Mouse (Mus musculus): ENCODE results near the gene Cacna1i.

Cacna1i gene

DNA sequence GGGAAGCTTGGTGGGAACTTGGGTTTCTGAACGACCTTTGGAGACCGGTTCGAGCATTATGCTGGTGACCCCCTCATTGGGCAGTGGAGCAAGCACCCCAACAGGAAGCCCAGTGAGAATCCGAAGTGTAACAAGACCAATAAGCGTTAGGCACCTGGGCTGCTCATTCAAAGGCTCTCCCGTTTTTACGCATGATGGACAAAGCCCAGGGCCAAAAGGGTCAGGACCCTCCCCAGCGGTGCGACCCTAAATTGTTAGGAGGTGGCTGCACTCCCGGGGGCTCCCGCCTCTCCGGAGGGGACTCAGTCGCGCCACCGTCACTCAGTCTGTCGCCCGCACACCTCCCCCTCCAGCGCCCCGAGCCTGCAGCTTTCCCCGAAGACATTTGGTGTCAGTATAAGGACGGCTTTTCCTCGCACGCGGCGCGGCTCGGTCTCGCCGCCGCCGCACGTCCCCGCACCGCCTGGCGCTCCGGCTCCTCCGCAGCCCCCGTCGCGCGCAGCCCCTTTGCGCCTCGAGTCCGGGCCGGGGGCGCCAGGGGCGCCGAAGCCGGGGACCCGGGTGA is at the start of gene Cacna1i:
Gene Cacna1i, plus strand, starts transcription at position 388 of the 565 bp plus-strand sequence.
- DNase-seq: no peak

DNA sequence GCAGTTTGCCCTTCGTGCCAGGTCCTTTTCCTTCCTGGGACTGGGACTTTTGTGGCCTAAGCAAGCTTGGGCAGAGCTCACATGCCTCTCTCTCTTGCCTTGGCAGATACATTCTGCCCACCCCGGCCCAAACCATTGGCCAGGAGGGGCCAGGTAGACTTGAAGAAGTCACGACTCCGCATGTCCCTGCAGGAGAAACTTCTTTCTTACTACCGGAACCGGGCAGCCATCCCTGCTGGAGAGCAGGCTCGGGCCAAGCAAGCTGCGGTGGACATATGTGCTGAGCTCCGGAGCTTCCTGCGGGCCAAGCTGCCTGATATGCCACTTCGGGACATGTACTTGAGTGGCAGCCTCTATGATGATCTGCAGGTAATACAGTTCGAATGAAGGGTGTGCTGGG is 38.9 kb upstream of the Cacna1i start:
- DNase-seq: no peak

DNA sequence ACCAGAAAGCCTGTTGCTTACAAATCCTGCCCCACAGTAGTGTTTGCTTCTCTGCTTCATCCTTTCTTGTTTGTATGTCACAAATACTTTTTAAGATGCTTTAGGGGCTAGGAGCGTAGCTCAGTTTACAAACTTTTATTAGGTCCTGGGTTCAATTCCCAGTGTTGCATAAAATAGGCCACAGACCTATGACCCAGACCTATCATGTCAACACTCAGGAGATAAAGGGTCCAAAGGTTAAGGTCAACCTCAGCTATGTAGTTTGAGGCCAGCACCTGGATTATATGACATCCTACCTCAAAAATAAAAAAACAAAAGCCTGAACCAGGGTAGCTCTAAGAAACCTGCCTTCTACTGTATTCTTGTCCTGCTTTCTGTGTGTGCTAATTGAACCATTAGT is 38.4 kb upstream of the Cacna1i start:
- DNase-seq: no peak

DNA sequence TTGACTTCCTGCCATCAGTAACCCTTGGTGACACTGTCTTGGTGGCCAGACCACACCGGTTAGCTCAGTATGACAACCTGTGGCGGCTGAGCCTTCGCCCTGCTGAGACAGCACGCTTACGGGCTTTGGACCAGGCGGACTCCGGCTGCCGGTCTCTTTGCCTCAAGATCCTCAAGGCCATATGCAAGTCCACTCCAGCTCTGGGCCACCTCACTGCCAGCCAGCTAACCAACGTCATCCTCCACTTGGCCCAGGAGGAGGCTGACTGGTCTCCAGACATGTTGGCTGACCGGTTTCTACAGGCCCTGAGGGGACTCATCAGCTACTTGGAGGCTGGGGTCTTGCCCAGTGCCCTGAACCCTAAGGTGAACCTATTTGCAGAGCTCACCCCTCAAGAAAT is 37.4 kb upstream of the Cacna1i start:
- no peak for DNase-seq

DNA sequence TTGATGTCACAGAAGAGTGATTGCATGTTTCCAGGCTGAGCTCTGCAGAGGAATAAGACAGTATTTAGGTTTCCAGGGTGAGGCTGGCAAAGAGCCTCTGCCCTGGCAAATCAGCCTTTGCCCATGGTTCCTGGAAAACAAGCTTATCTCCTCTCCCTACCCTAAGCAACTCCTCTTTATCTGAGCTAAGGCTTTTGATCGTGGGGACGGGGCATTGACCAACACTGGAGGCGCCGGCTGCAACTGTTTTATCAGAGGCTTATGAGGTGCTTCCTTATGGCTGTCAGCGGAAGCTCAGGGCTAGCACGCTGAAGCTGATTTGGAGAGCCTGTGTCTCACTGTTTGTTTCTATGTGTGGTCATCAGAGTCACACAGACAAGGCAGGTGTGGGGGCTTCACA is 36.5 kb upstream of the Cacna1i start:
- no peak for DNase-seq

DNA sequence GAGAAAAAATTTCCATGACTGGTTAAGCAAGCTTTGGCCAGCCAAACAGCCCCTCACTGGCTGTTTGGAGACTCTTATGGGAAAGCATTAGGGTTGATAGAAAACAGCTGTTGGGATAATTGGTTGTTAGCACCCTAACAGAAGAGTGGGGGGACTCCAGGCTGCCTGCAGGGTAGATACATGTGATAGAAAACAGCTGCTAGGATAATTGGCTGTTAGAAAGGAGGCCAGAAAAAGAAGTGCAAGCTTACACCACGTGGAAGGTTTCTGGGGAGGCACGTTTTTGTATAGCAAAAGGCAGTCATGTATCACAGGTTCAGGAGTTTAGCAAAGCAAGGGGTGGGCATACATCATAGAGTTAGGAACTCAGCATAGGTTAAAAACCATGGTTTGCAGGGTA is 33.5 kb upstream of the Cacna1i start:
- no peak for DNase-seq

DNA sequence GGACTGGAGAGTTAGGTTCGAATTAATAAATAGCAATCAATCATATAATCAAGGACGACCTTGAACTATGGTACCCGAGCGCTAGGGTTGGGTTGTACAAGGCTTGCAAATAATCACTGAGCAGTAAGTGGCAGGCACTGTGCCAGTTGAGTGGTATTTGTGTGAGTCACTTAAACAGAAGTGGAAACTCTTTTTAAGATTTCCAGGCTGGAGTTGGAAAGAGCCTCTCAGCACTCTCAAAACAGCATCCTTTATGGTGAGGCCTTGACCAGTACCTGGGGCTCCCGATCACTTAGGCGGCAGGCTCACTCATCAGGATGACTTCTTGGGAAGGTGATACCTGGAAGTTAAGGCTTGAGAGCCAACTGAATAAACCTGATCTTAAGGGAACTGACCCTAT is 32.8 kb upstream of the Cacna1i start:
- no peak for DNase-seq

DNA sequence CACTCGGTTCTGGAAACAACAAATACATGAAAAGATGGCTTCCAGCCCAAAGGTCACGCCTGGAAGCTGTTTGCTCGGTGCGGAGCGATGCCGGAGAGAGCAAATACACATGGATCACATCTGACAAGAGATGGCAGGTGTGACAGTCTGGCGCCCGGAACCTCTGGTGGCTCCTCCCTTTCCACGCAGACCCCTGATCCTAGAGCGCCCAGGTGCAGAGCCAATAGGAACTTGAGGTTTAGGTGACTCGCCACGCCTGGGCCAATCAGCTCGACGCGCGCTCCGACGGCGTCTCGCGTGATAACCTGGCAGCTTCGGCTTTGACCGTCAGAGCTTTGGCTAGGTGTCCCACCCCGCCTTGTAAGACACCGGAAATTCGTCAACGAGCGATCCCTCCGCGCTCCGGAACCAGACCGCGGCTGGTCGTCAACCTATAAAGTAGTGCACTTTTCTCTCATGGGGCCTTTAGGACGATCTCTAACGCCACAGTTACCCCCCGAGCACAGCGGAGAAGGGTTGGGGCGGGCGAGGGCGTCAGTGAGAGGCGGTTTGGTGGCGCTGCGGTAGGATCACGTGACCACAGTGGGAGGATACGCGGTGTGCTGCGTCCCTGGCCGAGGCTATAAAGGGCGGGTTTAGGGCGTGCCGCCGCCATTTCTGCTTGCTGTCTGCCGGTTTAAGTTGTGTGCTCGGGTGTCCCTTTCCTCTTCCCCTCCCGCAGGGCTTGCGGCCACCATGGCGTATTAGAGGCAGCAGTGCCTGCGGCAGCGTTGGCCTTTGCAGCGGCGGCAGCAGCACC is 32.0 kb upstream of the Cacna1i start, which contains the start of gene Atf4:
Gene Atf4, plus strand, starts transcription at position 338 of the 799 bp plus-strand sequence.
- DNase-seq: peak; percentile 99

DNA sequence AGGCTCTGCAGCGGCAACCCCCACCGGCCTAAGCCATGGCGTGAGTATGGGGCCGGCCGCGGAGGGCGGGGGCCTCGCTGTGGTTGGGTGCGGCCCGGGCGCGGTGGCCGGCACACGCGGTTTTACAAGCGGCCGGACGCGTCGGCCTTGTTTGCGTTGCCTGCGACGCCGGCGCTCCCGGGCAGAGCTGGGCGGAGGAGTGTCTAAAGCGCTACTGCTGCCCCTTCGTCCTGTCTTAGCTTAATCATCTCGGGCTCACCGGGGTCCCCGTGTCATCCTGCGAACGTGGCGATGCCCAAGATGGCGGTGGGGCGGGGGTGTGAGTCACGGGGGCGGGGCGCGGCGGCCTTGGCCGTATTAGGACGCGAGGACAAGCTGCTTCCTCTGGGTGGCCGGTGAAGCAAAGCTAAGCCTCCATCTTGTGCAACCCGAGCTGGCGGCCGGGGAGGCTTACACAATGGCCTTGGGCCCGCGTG is 31.4 kb upstream of the Cacna1i start:
- peak; percentile 72 for DNase-seq

DNA sequence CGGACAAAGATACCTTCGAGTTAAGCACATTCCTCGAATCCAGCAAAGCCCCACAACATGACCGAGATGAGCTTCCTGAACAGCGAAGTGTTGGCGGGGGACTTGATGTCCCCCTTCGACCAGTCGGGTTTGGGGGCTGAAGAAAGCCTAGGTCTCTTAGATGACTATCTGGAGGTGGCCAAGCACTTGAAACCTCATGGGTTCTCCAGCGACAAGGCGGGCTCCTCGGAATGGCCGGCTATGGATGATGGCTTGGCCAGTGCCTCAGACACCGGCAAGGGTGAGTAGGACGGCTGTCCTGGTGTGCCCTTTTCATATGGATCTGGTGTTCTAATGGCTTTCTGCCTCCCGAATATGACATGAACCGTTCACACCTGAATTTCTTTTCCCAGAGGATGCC is 30.8 kb upstream of the Cacna1i start:
- DNase-seq: no peak

DNA sequence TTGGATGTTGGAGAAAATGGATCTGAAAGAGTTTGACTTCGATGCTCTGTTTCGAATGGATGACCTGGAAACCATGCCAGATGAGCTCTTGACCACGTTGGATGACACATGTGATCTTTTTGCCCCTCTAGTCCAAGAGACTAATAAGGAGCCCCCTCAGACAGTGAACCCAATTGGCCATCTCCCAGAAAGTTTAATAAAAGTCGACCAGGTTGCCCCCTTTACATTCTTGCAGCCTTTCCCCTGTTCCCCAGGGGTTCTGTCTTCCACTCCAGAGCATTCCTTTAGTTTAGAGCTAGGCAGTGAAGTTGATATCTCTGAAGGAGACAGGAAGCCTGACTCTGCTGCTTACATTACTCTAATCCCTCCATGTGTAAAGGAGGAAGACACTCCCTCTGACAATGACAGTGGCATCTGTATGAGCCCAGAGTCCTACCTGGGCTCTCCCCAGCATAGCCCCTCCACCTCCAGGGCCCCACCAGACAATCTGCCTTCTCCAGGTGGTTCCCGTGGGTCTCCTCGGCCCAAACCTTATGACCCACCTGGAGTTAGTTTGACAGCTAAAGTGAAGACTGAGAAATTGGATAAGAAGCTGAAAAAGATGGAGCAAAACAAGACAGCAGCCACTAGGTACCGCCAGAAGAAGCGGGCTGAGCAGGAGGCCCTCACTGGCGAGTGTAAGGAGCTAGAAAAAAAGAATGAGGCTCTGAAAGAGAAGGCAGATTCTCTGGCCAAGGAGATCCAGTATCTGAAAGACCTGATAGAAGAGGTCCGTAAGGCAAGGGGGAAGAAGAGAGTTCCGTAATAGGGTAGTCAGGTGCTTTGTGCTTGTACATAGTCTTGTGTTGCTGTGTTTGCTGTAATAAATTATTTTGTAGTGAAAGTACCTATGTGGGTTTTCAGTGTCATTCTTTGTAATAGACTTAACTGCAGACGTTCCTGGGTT is 30.1 kb upstream of the Cacna1i start:
- no peak for DNase-seq

DNA sequence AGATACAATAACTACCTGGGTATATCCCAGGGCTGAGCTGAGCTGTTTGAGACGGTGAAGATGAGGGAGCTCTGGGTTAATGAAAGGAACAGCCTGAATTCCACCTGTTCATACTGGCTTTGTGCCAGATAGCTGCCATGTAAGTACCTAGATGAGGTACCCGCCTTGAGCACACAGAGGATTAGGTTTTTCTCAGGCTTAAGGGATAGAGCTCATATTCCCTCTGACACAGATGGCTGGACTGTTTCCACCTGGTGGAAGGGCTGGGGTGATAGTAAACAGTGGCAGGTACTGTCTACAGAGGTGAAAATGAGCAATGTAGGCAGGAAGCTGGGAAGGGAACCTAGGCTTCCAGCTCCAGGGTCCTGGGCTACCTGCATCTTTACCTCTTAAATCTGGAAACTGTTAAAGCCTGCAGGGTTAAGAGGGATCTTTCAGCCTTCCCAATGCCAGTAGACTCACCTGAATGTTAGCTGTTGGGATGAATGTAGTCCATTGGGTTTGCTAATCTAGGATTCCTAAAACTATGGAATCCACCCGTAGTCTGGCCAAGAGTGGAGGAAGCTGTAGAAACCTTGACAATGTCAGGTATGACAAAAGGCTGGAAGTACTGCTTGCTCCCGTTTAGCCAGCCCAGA is 29.3 kb upstream of the Cacna1i start:
- DNase-seq: no peak

DNA sequence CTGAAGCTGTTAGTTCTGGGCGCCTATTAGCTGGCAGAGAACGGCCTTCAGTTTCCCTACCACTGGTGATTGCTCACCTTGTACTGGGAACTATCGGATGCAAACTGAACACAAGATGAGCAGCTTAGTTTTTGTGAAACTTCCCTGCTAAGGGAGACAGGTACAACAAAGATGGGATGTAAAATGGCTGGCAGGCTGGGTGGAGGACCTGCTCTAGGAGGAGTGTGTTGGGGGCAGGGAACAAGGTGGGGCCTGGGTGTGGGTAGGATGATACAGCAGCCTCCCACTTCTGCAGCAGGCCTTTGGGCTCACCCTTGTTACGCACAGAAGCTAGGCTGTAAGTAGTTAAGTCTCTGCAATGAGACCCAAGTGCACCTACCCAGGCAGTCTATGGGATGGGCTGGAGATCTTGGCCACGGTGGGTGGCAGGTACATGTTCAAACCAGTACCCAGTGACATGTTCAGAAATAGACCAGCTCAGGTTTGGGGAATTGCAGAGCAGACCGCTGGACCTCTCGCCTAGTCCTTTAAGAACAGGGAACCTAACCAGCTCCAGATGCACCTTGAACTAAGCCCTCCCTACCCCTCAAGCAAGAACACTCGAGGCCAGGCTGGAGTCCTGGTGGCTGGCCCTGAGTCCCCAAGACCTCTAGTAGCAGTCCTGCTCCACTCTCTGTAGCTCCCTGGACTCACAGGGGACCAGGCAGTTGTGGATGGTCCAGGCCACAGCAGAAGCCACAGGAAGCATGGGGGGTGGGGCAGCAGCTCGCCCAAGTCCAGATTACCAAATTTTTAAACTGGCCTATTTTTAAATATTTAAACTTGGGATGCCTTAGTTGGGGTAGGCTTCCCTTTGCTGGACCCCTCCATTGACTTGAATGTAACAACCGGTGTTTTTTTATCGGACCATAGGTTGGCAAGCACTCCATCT is 28.5 kb upstream of the Cacna1i start:
- no peak for DNase-seq

DNA sequence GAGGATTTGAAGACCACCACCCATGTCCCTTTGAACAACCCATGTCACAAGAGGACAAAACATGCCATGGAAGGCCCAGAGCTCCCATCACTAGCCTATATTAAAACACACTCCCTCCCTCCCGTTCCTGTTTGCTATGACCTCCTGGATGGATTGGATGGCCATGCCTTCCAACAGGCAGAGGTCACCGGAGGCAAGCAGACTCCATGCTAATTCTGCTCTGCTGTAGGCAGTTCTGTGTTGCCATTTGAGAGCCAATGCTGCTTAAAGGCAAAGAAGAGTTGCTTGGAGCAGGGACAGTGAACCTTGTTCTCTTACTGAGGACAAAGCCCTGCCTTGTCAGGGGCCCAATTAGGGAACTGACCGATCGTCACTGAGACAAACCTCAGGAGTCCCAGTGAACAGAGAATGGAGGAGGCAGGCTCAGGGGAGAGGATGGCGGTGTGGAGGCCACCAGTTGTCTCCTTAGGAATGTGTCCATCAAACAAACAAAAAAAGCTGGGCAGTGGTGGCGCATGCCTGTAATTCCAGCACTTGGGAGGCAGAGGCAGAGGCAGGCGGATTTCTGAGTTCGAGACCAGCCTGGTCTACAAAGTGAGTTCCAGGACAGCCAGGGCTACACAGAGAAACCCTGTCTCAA is 27.5 kb upstream of the Cacna1i start:
- no peak for DNase-seq

DNA sequence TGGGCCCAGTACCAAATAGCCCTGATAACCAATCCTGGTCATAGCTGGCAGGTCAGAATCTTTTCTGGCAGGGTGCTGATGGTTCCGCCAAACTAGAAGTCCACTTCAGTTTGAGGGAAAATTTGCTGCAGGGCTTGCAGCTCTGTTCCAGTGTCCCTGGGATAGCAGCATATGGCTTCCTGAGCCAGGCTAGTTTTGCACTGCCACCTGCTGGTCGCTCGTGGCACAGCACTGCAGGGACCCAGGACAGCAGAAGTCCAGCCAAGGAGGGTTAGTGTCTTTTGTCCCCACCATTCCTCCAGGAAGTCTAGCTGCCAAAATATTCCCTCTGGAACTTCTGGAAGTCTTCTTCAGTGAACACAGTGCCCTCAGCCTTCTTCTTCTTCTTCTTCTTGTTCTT is 26.4 kb upstream of the Cacna1i start:
- peak; percentile 69 for DNase-seq

DNA sequence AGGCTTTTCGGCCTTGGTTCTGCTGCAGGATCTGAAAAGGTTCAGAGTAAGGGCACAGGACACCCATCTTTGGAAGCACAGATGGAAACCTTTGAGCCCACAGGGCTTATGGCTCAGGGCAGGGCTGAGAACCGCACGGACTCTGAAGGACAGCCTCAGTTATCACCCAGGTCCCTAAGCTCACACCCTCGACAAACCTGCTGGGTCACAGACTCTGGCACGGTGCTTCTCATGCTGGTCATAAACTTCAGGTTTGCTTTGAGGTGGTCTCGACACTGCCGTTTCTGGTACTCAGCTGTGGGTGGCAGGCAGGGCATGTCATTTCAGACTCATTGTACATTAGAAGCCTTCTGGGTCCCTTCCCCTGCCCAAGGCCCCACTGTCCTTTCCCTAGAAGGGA is 25.9 kb upstream of the Cacna1i start:
- DNase-seq: no peak

DNA sequence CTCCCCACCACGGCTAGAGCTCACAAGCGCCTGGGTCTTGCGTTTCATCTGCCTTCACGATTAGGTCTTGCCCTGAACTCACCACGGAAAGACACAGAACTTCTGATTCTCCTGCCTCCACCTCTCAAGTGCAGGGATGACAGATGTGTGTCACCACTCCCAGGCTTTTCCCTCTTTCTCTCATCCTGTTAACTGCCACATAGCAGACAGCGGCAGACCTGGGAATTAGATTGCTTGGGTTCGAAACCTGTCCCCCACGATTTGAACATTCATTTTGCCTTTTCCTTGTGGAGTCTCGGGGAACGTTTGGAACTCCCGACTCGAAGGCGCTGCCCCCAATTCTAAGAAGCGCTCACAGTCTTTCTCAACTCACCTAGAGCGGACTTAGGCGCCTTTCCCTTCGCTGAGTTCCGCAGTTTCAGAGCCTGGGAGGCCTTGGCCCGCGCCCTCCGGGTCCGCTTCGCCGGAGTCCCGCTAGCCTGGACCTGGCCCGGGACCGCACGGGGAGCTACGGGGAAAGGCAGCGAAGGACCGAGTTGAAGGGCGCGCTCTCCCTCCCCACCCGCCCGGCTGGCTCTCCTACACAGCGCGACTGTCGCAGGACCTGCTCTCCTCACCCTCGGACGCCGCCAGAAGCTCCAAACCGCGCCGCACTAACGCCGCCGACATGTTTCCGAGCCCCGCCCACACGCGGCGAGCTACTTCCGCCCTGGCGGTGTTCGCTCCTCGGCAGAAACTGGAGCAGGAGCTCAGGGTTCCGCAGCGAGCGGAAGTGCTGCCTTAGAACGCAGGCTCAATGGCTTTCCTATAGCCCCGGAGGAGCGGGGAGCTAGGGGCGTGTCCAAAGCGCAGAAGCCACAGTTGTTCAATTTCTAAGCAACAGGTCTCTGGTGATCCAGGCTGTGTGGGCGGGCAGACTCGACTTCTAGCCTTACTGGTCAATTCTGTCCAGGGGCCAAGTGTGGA is 23.1 kb upstream of the Cacna1i start, which contains the start of gene Rps19bp1:
Gene Rps19bp1, minus strand, starts transcription at position 706 of the 966 bp plus-strand sequence.
- DNase-seq: peak; percentile 88

DNA sequence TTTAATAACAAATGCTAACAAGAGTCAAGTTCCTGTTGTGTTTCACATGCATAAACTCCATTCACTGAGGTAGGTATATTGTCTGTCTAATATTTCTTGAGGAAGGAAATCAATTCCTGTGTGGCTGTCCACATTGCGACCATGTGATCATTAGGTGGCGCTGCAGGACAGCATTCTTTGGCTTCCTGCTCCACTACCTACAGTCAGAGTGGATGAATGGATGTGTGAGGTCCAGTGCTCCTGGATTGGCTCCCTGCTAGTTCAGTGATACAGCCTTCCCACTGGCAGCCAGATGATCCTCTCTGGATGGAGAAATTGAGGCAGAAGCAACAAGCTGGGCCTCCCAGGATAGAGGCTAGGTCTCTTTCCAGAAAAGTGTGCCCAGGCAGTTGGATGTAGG is 20.8 kb upstream of the Cacna1i start:
- DNase-seq: peak; percentile 78

DNA sequence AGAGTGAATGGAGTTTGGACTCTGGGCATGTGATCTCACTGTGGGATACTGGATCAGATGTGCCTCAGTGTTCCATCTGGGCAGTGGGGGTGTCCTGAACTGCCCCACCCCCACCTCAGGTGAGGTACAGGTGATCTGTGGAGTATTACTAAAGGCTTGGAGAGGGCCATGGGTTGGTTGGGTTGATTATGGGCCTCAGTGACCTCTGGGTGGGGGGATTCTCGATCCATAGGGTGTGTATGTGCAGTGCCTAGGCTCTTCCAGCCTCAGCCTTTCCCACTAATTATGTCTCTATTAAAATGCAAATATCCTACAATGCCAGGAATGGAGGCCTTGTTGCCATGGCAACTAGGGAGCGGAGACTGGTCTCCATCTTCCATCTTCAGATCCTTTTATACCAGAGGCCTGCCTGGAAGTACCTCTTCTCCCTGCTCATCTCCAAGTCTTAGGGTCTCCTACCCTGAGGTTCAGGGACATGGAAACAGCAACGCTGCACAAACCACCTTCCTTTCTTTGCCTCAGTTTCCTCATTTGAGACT is 15.1 kb upstream of the Cacna1i start:
- no peak for DNase-seq

DNA sequence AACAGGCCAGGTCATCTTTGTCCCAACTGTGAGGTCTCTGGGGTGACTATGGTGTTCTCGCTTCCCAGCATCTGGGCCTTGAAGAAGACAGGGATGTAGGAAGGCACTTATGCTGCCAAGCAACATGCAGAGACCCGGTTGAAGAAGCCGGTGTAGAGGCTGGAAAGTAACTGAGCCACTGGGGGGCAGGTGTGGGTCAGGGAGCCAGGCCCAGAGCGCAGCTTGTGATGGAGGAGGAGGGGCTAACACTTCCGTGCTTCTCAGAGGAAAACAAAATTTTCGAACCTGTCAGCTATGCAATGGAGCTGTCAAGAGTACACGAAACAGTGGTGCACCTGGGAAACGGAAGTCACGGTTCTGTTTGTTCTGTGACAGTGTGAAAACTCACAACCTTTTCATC is 9.9 kb upstream of the Cacna1i start:
- no peak for DNase-seq
